Mouse (Mus musculus) liver, embryonic 14.5 days (tissue): Measurements from ENCODE around the gene Bmp4. TPM values are rescaled to one million over a fixed set of nuclear protein-coding genes. Genes with fewer than 3 reads are reported as not detected.

Source experiments
- ATAC-seq: fragments of 200-750 bp; cut with Nextera tagmentation; 2 replicates; pipeline ENCODE4 v1.8.0; 2017; ENCODE audit warnings: moderate number of reproducible peaks, mild to moderate bottlenecking, moderate library complexity; ENCODE audit not compliant: insufficient read depth
- DNase-seq, 3 experiments: peaks; one replicate each; pipeline ENCODE4 v3.0.0-alpha.2; 2012 to 2013; ENCODE audit warnings: low read depth in 3 of 3, low spot score in 3 of 3
- H3K27ac ChIP-seq: fragments of 300-500 bp; sonication (generic); 2 replicates; pipeline ENCODE4 v1.5.1; 2014; ENCODE audit warnings: moderate library complexity, mild to moderate bottlenecking, control low read depth, inconsistent platforms
- H3K27me3 ChIP-seq: fragments of 300-500 bp; sonication (generic); 2 replicates; pipeline ENCODE4 v1.6.1; 2014; ENCODE audit warnings: mild to moderate bottlenecking, low read length, moderate library complexity; ENCODE audit not compliant: control insufficient read depth, insufficient read depth
- H3K36me3 ChIP-seq: fragments of 300-500 bp; sonication (generic); replicated peaks from 2 replicates; pipeline ENCODE4 v1.6.1; 2014; ENCODE audit warnings: low read depth; ENCODE audit not compliant: control insufficient read depth, insufficient read depth
- H3K4me1 ChIP-seq, 2 experiments: fragments of 200-500 bp in 1 of 2; fragments of 300-500 bp in 1 of 2; sonication (generic) in 1 of 2; replicated peaks; 2 replicates each; pipeline ENCODE4 v1.6.1; 2012 to 2014; ENCODE audit warnings: antibody characterized with exemption in 1 of 2, inconsistent platforms in 1 of 2, low read length in 1 of 2; ENCODE audit not compliant: control insufficient read depth in 2 of 2, insufficient read depth in 2 of 2
- H3K4me2 ChIP-seq: fragments of 300-500 bp; sonication (generic); 2 replicates; pipeline ENCODE4 v1.6.1; 2014; ENCODE audit warnings: low read depth, mild to moderate bottlenecking, control low read depth, moderate library complexity
- H3K4me3 ChIP-seq, 2 experiments: fragments of 200-500 bp in 1 of 2; fragments of 300-500 bp in 1 of 2; sonication (generic) in 1 of 2; 2 replicates each; pipeline ENCODE4 v1.5.1; 2012 to 2014; ENCODE audit warnings: low read depth in 2 of 2, low read length in 2 of 2, mild to moderate bottlenecking in 2 of 2, control low read depth in 1 of 2, inconsistent platforms in 1 of 2, moderate library complexity in 1 of 2; ENCODE audit not compliant: insufficient read depth in 1 of 2
- H3K9ac ChIP-seq: fragments of 300-500 bp; sonication (generic); replicated peaks from 2 replicates; pipeline ENCODE4 v1.6.1; 2014; ENCODE audit warnings: mild to moderate bottlenecking, control low read depth, moderate library complexity
- H3K9me3 ChIP-seq: fragments of 300-500 bp; sonication (generic); 2 replicates; pipeline ENCODE4 v1.6.1; 2016; ENCODE audit warnings: low read length, mixed read lengths; ENCODE audit not compliant: control insufficient read depth
- CTCF ChIP-seq: IDR thresholded peaks from 2 replicates; pipeline ENCODE4 v1.5.1; 2016; ENCODE audit warnings: antibody characterized with exemption, low read depth, control low read depth
- EP300 ChIP-seq: IDR thresholded peaks from 2 replicates; pipeline ENCODE4 v1.6.1; 2016; ENCODE audit warnings: antibody characterized with exemption, low read depth
- WGBS: fragments of 180-500 bp; shearing (Covaris S2); extraction: QIAGEN DNeasy Blood & Tissue Kit; methylation state at CpG from one replicate; pipeline ENCODE4 v1.1.7; 2014; ENCODE audit not compliant: insufficient replicate concordance; 5-methylcytosine and 5-hydroxymethylcytosine counted together
- polyA plus RNA-seq, 2 experiments: library from polyadenylated mRNA; depleted of rRNA in 1 of 2; stranded (reverse) in 1 of 2; unstranded in 1 of 2; fragments of >200 nt; fragmentation: Nextera tagmentation in 1 of 2; extraction: Ambion mirVana in 1 of 2; gene quantifications; 2 replicates each; pipeline versions ENCODE4 v1.2.1 to v1.2.3; 2012 to 2014

Gene Bmp4
- polyA plus RNA-seq, 2 experiments, result 0.43 to 0.68 TPM

DNA sequence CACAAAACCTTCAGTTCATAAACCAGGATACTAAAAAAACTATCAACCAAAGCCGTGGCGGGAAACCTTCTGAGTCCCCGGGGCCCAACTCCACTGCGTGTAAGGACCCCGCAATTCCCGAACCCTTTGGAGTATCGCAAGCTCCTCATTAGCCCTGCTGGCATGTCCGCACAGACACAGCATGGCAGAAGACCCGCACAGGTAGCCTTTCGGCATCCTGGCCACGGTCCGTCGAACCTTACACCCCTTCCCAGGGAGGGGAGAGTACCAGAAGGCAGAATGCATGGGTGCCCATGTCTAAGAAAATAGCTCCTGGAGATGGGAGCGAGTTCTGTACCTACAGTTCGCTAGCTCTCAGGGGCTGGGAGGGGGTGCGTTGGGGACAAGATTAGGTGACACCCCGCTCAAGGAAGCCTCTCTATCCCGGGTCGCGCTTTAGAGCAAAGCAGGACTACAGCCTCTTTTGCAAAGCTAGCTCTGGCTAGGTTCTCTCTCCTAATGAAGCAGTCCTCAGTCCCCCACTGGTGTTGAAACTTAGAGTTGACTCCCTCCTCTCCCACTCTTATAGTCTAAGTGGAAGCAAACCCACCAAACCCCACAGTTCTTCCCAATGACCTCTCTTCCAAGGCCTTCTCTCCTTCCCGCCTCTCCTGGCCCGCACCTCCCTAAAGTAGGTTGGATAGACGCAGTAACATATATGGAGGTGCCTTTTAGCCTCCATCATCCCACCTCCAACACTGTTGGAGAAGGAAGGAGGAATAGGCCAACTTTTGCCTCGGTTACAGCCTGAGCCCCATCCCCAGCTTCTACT, 826 bp downstream of the Bmp4 start:
- Histone ChIP-seq H3K27me3 (peaks cover 78% of the 10 kb centered on the region), H3K4me3 (no peak overlapping the region), H3K9ac (no peak overlapping the region), H3K4me1 (no peaks in the 10 kb centered on the region), H3K4me2 (peak overlapping the region; percentile 14; the same call in 1 of the 2 replicates), H3K27ac (no peak overlapping the region), H3K36me3 (no peaks in the 10 kb centered on the region), H3K9me3 (no peaks in the 10 kb centered on the region)
- TF ChIP-seq EP300 (no peak), CTCF (no peak)
- ATAC-seq, result no peak
- DNase-seq, result no peak
- WGBS, result 5% methylated on average over 24 of the region's 24 CpGs

DNA sequence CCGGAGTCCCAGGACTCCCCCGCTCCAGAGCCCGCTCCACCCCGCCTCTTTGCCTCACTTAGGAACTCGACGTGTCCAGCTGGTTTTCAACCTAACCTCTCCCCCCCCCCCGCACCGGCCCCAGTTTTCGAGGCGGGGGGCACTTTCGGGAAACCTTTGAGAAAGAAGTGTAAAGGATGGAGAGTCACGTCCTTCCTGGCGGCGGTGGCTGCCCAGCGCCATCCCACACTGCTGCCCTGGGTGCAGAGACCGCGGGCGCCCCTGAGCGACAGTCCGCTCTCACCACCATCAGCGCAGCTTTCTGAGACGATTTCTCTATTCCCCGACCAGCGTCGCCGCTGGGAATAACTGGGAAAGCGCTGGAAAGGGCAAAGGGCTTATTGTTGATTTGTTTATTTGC, 1.8 kb downstream of the Bmp4 start:
- no peak for TF ChIP-seq EP300
- TF ChIP-seq CTCF, result peak; percentile 31; the same call in 1 of the 2 replicates
- H3K27ac ChIP-seq, result no peak overlapping the region
- no peaks in the 10 kb centered on the region for H3K9me3 ChIP-seq
- H3K9ac ChIP-seq, result no peak overlapping the region
- H3K4me1 ChIP-seq, result no peaks in the 10 kb centered on the region
- H3K27me3 ChIP-seq, result peaks cover 84% of the 10 kb centered on the region
- no peak for DNase-seq
- peak overlapping the region; percentile 1 to 47; a peak in 2 of 4 replicates for H3K4me3 ChIP-seq
- ATAC-seq, result no peak
- under 1% methylated on average over 26 of the region's 27 CpGs for WGBS
- H3K4me2 ChIP-seq, result peak overlapping the region; percentile 67
- no peaks in the 10 kb centered on the region for H3K36me3 ChIP-seq

DNA sequence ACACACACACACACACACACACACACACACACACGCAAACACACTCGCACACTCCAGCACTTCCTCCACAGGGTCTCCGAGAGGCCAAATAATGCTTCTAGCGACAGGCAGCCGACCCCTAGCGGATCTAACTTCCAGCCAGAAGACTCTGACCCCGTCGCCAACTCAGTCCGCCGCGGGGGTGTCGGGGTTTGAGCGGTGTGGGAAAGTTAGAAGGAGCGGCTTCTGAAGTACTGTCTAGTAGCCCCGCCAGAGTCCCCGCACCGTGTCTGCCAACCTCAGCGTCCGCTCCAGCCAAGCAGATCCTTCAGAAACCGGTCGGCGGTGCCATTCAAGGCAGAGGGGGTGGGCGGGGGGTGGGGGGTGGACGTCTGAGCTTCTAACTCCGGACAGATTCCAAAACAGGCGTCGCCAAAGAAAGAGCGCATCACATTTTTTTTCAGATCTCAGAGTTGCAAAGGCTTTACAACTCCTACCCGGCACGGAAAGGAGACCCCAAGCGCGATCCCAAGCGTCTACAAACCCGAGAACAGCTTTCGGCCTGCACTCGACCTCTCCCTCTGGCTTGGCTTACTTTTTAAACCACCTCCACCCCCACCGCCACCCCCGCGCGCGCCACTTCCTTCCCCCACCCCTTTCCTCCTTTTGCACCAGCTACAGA, 2.5 kb downstream of the Bmp4 start:
- peaks cover 84% of the 10 kb centered on the region for H3K27me3 ChIP-seq
- H3K4me1 ChIP-seq, result no peaks in the 10 kb centered on the region
- ATAC-seq (peak; percentile 6; the same call in 1 of the 2 replicates), DNase-seq (no peak)
- peak overlapping the region; percentile 28 to 47 for H3K4me3 ChIP-seq
- no peak overlapping the region for H3K9ac ChIP-seq
- 1% methylated on average over 41 of the region's 41 CpGs for WGBS
- H3K9me3 ChIP-seq, result no peaks in the 10 kb centered on the region
- H3K4me2 ChIP-seq, result peak overlapping the region; percentile 67
- H3K27ac ChIP-seq, result no peak overlapping the region
- no peaks in the 10 kb centered on the region for H3K36me3 ChIP-seq
- no peak for TF ChIP-seq EP300
- 0 out of 2 replicates have a peak, but pooled peaks have one; percentile 5 for TF ChIP-seq CTCF

DNA sequence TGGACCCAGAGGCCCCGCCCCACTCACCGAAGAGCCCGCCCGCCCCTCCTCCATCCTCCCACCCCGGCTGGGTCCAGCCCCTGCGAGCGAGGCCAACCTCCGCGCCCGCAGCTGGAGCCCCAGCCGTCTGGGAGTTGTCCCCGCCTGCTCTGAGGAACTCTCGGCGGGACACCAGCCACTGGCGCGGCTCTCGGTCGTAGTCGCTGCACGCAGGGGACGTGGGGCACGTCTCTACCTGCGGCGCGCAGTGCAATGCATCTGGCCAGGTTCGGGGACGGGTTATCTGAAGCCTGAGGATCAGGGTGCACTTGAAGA, 3.2 kb downstream of the Bmp4 start:
- H3K27me3 ChIP-seq, result peaks cover 82% of the 10 kb centered on the region
- TF ChIP-seq CTCF (no peak), EP300 (no peak)
- H3K27ac ChIP-seq, result no peak overlapping the region
- H3K36me3 ChIP-seq, result no peaks in the 10 kb centered on the region
- under 1% methylated on average over 27 of the region's 27 CpGs for WGBS
- H3K4me2 ChIP-seq, result peak overlapping the region; percentile 67
- no peaks in the 10 kb centered on the region for H3K9me3 ChIP-seq
- peak in 2 of 3 experiments; percentile 7 to 10 for DNase-seq
- ATAC-seq, result peak; percentile 81
- H3K4me3 ChIP-seq, result peak overlapping the region; percentile 28 to 47
- no peak overlapping the region for H3K9ac ChIP-seq
- no peaks in the 10 kb centered on the region for H3K4me1 ChIP-seq
